Mouse (Mus musculus): ENCODE data around the gene Smarcc1. TPM values are rescaled to one million over a fixed set of nuclear protein-coding genes. Genes with fewer than 3 reads are reported as not detected.

Gene Smarcc1
- 73.7 to 79.9 TPM (median 77.2 TPM) in 4 replicates for total RNA-seq (2023; ENCODE audit: inconsistent age)

GRCm38 (mm10) chr9:110116977-110117778, at the start of gene Smarcc1:
TSS of gene Smarcc1 (plus strand) at chr9:110117708.

GRCm38 (mm10) chr9:110117779-110118139, 251 bp downstream of the Smarcc1 start, which contains the start of gene Dhx30:
TSS of gene Dhx30 (minus strand) at chr9:110117830.

DNA sequence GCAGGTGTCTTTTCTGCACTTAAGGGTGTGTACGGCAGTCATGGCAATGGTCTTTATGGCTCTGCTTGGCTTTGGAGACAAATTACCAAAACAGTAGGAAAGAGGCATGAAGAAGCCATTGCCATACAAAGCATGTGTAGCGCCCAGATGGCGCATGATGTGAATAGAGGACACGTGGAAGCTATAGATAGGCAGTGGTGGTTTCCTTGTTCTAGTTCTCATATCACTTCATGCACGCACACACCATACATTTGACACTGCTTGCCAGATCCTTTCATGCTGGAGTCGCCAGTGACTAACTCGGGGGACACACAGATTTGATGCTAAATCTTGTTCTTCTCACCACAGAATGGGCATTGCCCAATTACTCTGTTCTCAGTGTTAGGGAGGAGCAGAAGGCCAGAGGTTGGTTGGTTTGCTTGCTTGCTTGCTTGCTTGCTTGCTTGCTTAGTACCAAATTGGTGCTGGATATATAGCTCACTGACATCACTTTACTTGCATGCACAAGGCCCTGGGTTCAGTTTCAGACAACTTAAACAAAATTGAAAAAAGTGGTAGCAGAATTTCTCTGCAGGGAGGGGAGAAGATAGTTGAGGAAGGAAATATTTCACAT, 125.8 kb downstream of the Smarcc1 start, which contains the start of gene Cspg5:
Gene Cspg5 (plus strand): TSS at position 563 of the 613 bp plus-strand sequence.

Other genes with a start within 250 kb of the Smarcc1 start
- 9.2 to 11.9 TPM (median 9.8 TPM) in 4 replicates for gene Cdc25a, start 242.1 kb upstream of the Smarcc1 start, total RNA-seq (2023; ENCODE audit: inconsistent age)
- gene Map4, start 186.2 kb upstream of the Smarcc1 start, total RNA-seq (2023; ENCODE audit: inconsistent age), result 66.8 to 78.6 TPM (median 74.1 TPM) in 4 replicates
- gene Dhx30, start 122 bp downstream of the Smarcc1 start, total RNA-seq (2023; ENCODE audit: inconsistent age), result 121 to 161 TPM (median 145 TPM) in 4 replicates
- 2.4 to 3.0 TPM (median 2.7 TPM) in 4 replicates for gene Cspg5, start 126.1 kb downstream of the Smarcc1 start, total RNA-seq (2023; ENCODE audit: inconsistent age)
- 5.9 to 9.4 TPM (median 7.1 TPM) in 4 replicates for gene Elp6, start 187.5 kb downstream of the Smarcc1 start, total RNA-seq (2023; ENCODE audit: inconsistent age)
- 55.7 to 75.5 TPM (median 59.2 TPM) in 4 replicates for gene Scap, start 215.6 kb downstream of the Smarcc1 start, total RNA-seq (2023; ENCODE audit: inconsistent age)

All from B cell, adult (primary cell).